ENCODE assay signal across 13 mouse cellular contexts in the genomic region with DNA sequence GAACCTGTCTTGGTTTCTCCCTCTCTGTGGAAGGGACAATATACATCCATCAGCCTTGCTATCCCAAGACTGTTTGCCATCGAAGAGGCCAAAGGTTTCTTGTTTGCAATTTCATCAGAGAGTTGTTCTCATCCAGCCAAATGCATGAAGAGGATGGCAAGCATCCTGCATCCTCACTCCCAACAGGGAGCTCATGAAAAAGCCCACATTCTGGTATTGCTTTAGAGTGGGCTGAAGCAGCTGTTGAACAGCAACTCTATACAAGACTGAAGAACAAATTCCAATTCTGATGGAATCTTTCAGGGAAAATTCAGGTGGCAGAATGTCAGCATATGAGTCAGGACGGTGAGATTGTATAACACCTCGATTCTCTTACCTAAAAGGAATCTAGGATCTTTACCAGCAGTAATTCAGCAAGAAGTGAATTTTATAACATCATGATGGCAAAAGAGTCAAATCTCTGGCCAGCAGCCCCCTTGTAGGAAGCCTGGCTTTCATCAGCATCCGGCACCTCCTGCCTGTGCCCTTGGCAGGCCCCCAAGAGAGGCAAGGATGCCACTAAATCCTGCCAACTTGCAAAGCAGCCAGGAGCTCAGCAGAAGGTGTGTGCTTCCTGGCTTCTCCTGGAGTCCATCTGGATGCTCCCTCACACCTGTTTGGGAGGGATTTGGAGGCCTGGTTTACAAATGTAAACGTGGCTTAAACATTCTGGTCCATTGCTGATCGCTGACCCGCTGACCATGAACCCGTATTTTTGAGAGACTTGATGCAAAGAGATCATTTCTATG.
DNase-seq lines count a peak whose midpoint lies in the region; ATAC-seq and TF ChIP-seq lines count a peak whose summit lies in the region.
"Had no signal": no experiment of that assay in that cellular context is flagged by ENCODE, and none has a peak within 500 bp of the region (broad histone marks: within the 10 kb centered on the region; RNA-seq: fewer than 3 reads in every experiment).

No protein-coding gene starts in this region.

- H3K27ac ChIP-seq in intestine, postnatal 0 days (ENCODE audit: low read depth, low read length): no peak overlapping the region
- no peak overlapping the region for H3K27ac ChIP-seq in embryonic facial prominence, embryonic 10.5 days (replicated peaks)
- H3K27ac ChIP-seq: embryonic facial prominence, embryonic 13.5 days; hindbrain, embryonic 14.5 days; kidney, postnatal 0 days; liver, embryonic 13.5 days had no signal

- H3K9me3 ChIP-seq in intestine, postnatal 0 days (ENCODE audit: control insufficient read depth): no peaks in the 10 kb centered on the region
- H3K9me3 ChIP-seq in embryonic facial prominence, embryonic 10.5 days: no peaks in the 10 kb centered on the region
- H3K9me3 ChIP-seq: embryonic facial prominence, embryonic 13.5 days; liver, embryonic 13.5 days had no signal

- ATAC-seq in frontal cortex, adult (ENCODE audit: low TSS enrichment): peak; percentile 87
- no peak for ATAC-seq in intestine, postnatal 0 days

- H3K27me3 ChIP-seq in intestine, postnatal 0 days (replicated peaks; ENCODE audit: control insufficient read depth, insufficient read depth, low read length): no peaks in the 10 kb centered on the region
- H3K27me3 ChIP-seq in embryonic facial prominence, embryonic 10.5 days (replicated peaks; ENCODE audit: low read depth, poor library complexity, severe bottlenecking): no peaks in the 10 kb centered on the region
- H3K27me3 ChIP-seq: embryonic facial prominence, embryonic 13.5 days; liver, embryonic 13.5 days had no signal

- 70% methylated on average over 8 of the region's 8 CpGs for WGBS in intestine, postnatal 0 days
- WGBS in embryonic facial prominence, embryonic 10.5 days: 81% methylated on average over 8 of the region's 8 CpGs

- DNase-seq in frontal cortex, postnatal 25 days (ENCODE audit: low spot score in 2 of 2): no peak
- peak; percentile 99 for DNase-seq in cerebellum, adult 9-11 months
- peak; percentile 70 to 78 for DNase-seq in layer of hippocampus, postnatal 14 days (ENCODE audit: low spot score in 2 of 2)
- peak; percentile 7 for DNase-seq in right cerebral cortex, postnatal 14 days
- no peak for DNase-seq in lung, postnatal 36 days
- no peak for DNase-seq in embryonic facial prominence, embryonic 10.5 days (ENCODE audit: low spot score)
- DNase-seq: liver, embryonic 13.5 days; thymus, postnatal 4 days had no signal

- H3K4me1 ChIP-seq in intestine, postnatal 0 days (replicated peaks; ENCODE audit: control insufficient read depth, insufficient read depth, low read length): no peaks in the 10 kb centered on the region
- H3K4me1 ChIP-seq in embryonic facial prominence, embryonic 10.5 days: no peaks in the 10 kb centered on the region
- H3K4me1 ChIP-seq: embryonic facial prominence, embryonic 13.5 days; liver, embryonic 13.5 days had no signal

- no peak overlapping the region for H3K4me3 ChIP-seq in intestine, postnatal 0 days (ENCODE audit: low read depth, low read length)
- no peak overlapping the region for H3K4me3 ChIP-seq in embryonic facial prominence, embryonic 10.5 days
- H3K4me3 ChIP-seq: embryonic facial prominence, embryonic 13.5 days; liver, embryonic 13.5 days had no signal

- TF ChIP-seq CTCF in intestine, postnatal 0 days (IDR thresholded peaks at IDR 0.05; ENCODE audit: low read depth): no peak

- H3K9ac ChIP-seq in intestine, postnatal 0 days (ENCODE audit: low read depth, low read length): no peak overlapping the region
- H3K9ac ChIP-seq: embryonic facial prominence, embryonic 13.5 days; hindbrain, embryonic 14.5 days; liver, embryonic 13.5 days had no signal

- H3K36me3 ChIP-seq in intestine, postnatal 0 days (ENCODE audit: control insufficient read depth, insufficient read depth): no peaks in the 10 kb centered on the region
- H3K36me3 ChIP-seq in embryonic facial prominence, embryonic 10.5 days (replicated peaks): no peaks in the 10 kb centered on the region
- H3K36me3 ChIP-seq: embryonic facial prominence, embryonic 13.5 days; liver, embryonic 13.5 days had no signal

- H3K4me2 ChIP-seq in intestine, postnatal 0 days (replicated peaks; ENCODE audit: low read depth): no peak overlapping the region
- H3K4me2 ChIP-seq: embryonic facial prominence, embryonic 13.5 days; hindbrain, embryonic 14.5 days; liver, embryonic 13.5 days had no signal

Comparison
In these comparisons a context has a peak if more than half of its experiments do, and no peak if none do; other contexts are left out.
1. DNase-seq: peak in cerebellum, adult 9-11 months (single experiment), layer of hippocampus, postnatal 14 days (2 of 2) and right cerebral cortex, postnatal 14 days (single experiment); none in frontal cortex, postnatal 25 days (0 of 2), lung, postnatal 36 days (single experiment) and embryonic facial prominence, embryonic 10.5 days (single experiment).